Mouse (Mus musculus): ENCODE results near the gene Qser1.
A peak's percentile ranks its signal among the peaks of the same experiment; 100 is the strongest.
"Not testable (repeated sequence)": the region's sequence is repeated elsewhere in the genome, so short reads cannot be mapped to it uniquely, and the experiment has no call there.

Gene Qser1

GRCm38 (mm10) chr2:104816371-104816827, at the start of gene Qser1:
Gene Qser1, minus strand, starts transcription at chr2:104816760.
- no peak for DNase-seq

- no peak for DNase-seq
These were observed 47.8 kb upstream of the Qser1 start for GRCm38 (mm10) chr2:104864176-104864860.

- no peak for DNase-seq
These were observed 43.9 kb upstream of the Qser1 start for GRCm38 (mm10) chr2:104860426-104860825.

GRCm38 (mm10) chr2:104859060-104859459, 42.5 kb upstream of the Qser1 start:
- no peak for DNase-seq

GRCm38 (mm10) chr2:104858083-104858482, 41.5 kb upstream of the Qser1 start:
- DNase-seq: not testable (repeated sequence)

- no peak for DNase-seq
These were observed 39.7 kb upstream of the Qser1 start for GRCm38 (mm10) chr2:104856218-104856617.

GRCm38 (mm10) chr2:104855732-104856131, 39.2 kb upstream of the Qser1 start:
- no peak for DNase-seq

GRCm38 (mm10) chr2:104854836-104855235, 38.3 kb upstream of the Qser1 start:
- DNase-seq: no peak

GRCm38 (mm10) chr2:104852546-104852945, 36.0 kb upstream of the Qser1 start:
- no peak for DNase-seq

- no peak for DNase-seq
These were observed 35.1 kb upstream of the Qser1 start for GRCm38 (mm10) chr2:104851686-104852085.

- no peak for DNase-seq
These were observed 33.4 kb upstream of the Qser1 start for GRCm38 (mm10) chr2:104849991-104850359.

GRCm38 (mm10) chr2:104849276-104849990, 32.9 kb upstream of the Qser1 start, which contains the start of gene Prrg4:
Gene Prrg4, minus strand, starts transcription at chr2:104849876.
- DNase-seq: peak; percentile 68 to 78

GRCm38 (mm10) chr2:104848235-104849161, 31.9 kb upstream of the Qser1 start:
- no peak for DNase-seq

GRCm38 (mm10) chr2:104847645-104848044, 31.1 kb upstream of the Qser1 start:
- no peak for DNase-seq

- DNase-seq: no peak
These were observed 30.3 kb upstream of the Qser1 start for GRCm38 (mm10) chr2:104846638-104847414.

- no peak for DNase-seq
These were observed 26.0 kb upstream of the Qser1 start for GRCm38 (mm10) chr2:104842559-104842958.

- DNase-seq: no peak
These were observed 25.2 kb upstream of the Qser1 start for GRCm38 (mm10) chr2:104841736-104842135.

- DNase-seq: no peak
These were observed 24.4 kb upstream of the Qser1 start for GRCm38 (mm10) chr2:104840974-104841373.

- DNase-seq: no peak
These were observed 15.9 kb upstream of the Qser1 start for GRCm38 (mm10) chr2:104832486-104832885.

GRCm38 (mm10) chr2:104826191-104826590, 9.6 kb upstream of the Qser1 start:
- no peak for DNase-seq

- DNase-seq: not testable (repeated sequence)
These were observed 2.2 kb upstream of the Qser1 start for GRCm38 (mm10) chr2:104818763-104819162.

Measured in lung, adult 18-20 months (tissue).